In the genomic region with DNA sequence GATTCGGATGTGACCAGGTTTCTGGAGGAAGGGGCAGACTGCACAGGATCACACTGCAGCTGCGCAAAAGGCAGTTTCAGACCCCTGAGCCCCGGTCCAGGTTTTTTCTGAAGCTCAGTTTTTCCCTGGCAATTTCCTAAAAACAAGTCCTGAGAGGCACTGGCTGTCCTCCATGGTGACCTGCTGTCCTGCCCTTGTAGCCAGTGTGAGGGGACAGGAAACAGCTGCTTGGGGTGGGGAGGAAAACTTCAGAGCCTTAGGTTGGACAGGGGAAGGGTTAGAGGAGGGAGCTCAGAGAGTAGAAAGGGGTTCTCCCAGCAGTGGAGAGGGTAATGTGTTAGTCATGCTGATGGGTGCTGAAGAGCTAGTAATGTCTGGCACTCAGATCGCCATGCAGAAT, we compare ENCODE assay signal across 10 mouse cellular contexts. TPM values are rescaled to one million over a fixed set of nuclear protein-coding genes. Genes with fewer than 3 reads are reported as not detected.
A peak's percentile ranks its signal among the peaks of the same experiment; 100 is the strongest.
DNase-seq lines count a peak whose midpoint lies in the region; ATAC-seq and TF ChIP-seq lines count a peak whose summit lies in the region.
"Had no signal": no experiment of that assay in that cellular context is flagged by ENCODE, and none has a peak within 500 bp of the region (broad histone marks: within the 10 kb centered on the region; RNA-seq: fewer than 3 reads in every experiment).

No protein-coding gene starts in this region.

- H3K79me2 ChIP-seq in liver, adult 2 months (ENCODE audit: control insufficient read depth, insufficient read depth, low read length), result no peaks in the 10 kb centered on the region

- peaks cover 3% of the 10 kb centered on the region for H3K4me1 ChIP-seq in liver, adult 2 months (ENCODE audit: control insufficient read depth, insufficient read depth, low read length)
- H3K4me1 ChIP-seq in heart, embryonic 13.5 days, result peaks cover 45% of the 10 kb centered on the region

- no peaks in the 10 kb centered on the region for H3K27me3 ChIP-seq in liver, adult 2 months (ENCODE audit: control insufficient read depth, insufficient read depth, low read length)
- H3K27me3 ChIP-seq in heart, embryonic 13.5 days (replicated peaks), result peaks cover 44% of the 10 kb centered on the region
- H3K27me3 ChIP-seq: hindbrain, embryonic 15.5 days had no signal

- no peak overlapping the region for H3K9ac ChIP-seq in liver, adult 2 months (ENCODE audit: low read depth, low read length)
- peak overlapping the region; percentile 38; the same call in 1 of the 2 replicates for H3K9ac ChIP-seq in heart, embryonic 13.5 days
- H3K9ac ChIP-seq: hindbrain, embryonic 15.5 days; neural tube, embryonic 15.5 days had no signal

- DNase-seq in liver, adult 2 months (ENCODE audit: extremely low read depth, low read depth, low spot score), result no peak
- DNase-seq in liver, result no peak
- peak; percentile 68 to 90 for DNase-seq in kidney, postnatal 25 days
- peak; percentile 67 for DNase-seq in testis, postnatal 10 days (ENCODE audit: low spot score)
- no peak for DNase-seq in left cerebral cortex, postnatal 4 days
- no peak for DNase-seq in urinary bladder, adult 2 months (ENCODE audit: low spot score)
- DNase-seq in embryo, embryonic 10 days (ENCODE audit: low spot score), result no peak

- 61% methylated on average over 4 of the region's 4 CpGs for WGBS in liver, adult 2 months
- 50% methylated on average over 4 of the region's 4 CpGs for WGBS in heart, embryonic 13.5 days

- TF ChIP-seq CTCF in liver, adult 2 months (IDR thresholded peaks at IDR 0.05; ENCODE audit: low read depth, low read length), result no peak

- no peaks in the 10 kb centered on the region for H3K9me3 ChIP-seq in heart, embryonic 13.5 days
- H3K9me3 ChIP-seq: hindbrain, embryonic 15.5 days; neural tube, embryonic 15.5 days had no signal

- H3K36me3 ChIP-seq in liver, adult 2 months (ENCODE audit: control insufficient read depth, insufficient read depth, low read length), result no peaks in the 10 kb centered on the region
- 0 out of 2 replicates have a peak, but pooled peaks cover 6% of the 10 kb centered on the region for H3K36me3 ChIP-seq in heart, embryonic 13.5 days
- H3K36me3 ChIP-seq: hindbrain, embryonic 15.5 days; neural tube, embryonic 15.5 days had no signal

- peak overlapping the region; percentile 87 for H3K4me2 ChIP-seq in heart, embryonic 13.5 days
- H3K4me2 ChIP-seq: hindbrain, embryonic 15.5 days; neural tube, embryonic 15.5 days had no signal

- intact Hi-C loops in left cerebral cortex, postnatal 4 days (cut with DNase I), result no loop called here

- ATAC-seq in heart, embryonic 13.5 days (ENCODE audit: extremely low read depth, insufficient number of reproducible peaks, low FRiP score, low TSS enrichment), result no peak

- peak overlapping the region; percentile 70 for H3K27ac ChIP-seq in liver, adult 2 months (replicated peaks; ENCODE audit: insufficient read depth, low read depth, low read length)
- H3K27ac ChIP-seq in heart, embryonic 13.5 days (replicated peaks), result peak overlapping the region; percentile 13; the same call in 1 of the 2 replicates
- H3K27ac ChIP-seq: hindbrain, embryonic 15.5 days; neural tube, embryonic 15.5 days had no signal

- H3K4me3 ChIP-seq in liver, adult 2 months (ENCODE audit: insufficient read depth, low read depth, low read length), result no peak overlapping the region
- peak overlapping the region; percentile 2; the same call in 1 of the 2 replicates for H3K4me3 ChIP-seq in heart, embryonic 13.5 days
- H3K4me3 ChIP-seq: hindbrain, embryonic 15.5 days; neural tube, embryonic 15.5 days had no signal

- no peak for TF ChIP-seq POLR2A in liver, adult 2 months (IDR thresholded peaks at IDR 0.05; ENCODE audit: extremely low read depth, insufficient read depth, low read length)

RNA-seq across cellular contexts. Expression of gene Kank3, which starts 2.7 kb away (rescaled TPM):
- 6.0 and 7.3 TPM in 2 replicates for total RNA-seq in liver, adult 2 months (2014; rRNA removed)
- polyA plus RNA-seq in liver, adult 2 months (2012; rRNA removed), result 9.5 and 13.4 TPM in 2 replicates
- polyA plus RNA-seq in heart, embryonic 13.5 days (2015; fragmentation: Nextera tagmentation; extraction: Ambion mirVana), result 40.0 and 47.0 TPM in 2 replicates
- total RNA-seq in left cerebral cortex, postnatal 4 days (2021), result 10 to 100 TPM; 38.6 to 44.1 TPM
- 65.6 and 79.0 TPM in 2 replicates for polyA plus RNA-seq in urinary bladder, adult 2 months (2012; rRNA removed)

RNA-seq across cellular contexts. Expression of gene Rps28, which starts 11.4 kb away (rescaled TPM):
- total RNA-seq in liver, adult 2 months (2014; rRNA removed), result 275 and 294 TPM in 2 replicates
- polyA plus RNA-seq in liver, adult 2 months (2012; rRNA removed), result 374 and 500 TPM in 2 replicates
- 570 and 648 TPM in 2 replicates for polyA plus RNA-seq in heart, embryonic 13.5 days (2015; fragmentation: Nextera tagmentation; extraction: Ambion mirVana)
- 1,000 to 10,000 TPM; 1,155 to 1,182 TPM for total RNA-seq in left cerebral cortex, postnatal 4 days (2021)
- 1,557 and 1,878 TPM in 2 replicates for polyA plus RNA-seq in urinary bladder, adult 2 months (2012; rRNA removed)

RNA-seq across cellular contexts. Expression of gene Ndufa7, which starts 11.4 kb away (rescaled TPM):
- total RNA-seq in liver, adult 2 months (2014; rRNA removed), result 214 and 217 TPM in 2 replicates
- polyA plus RNA-seq in liver, adult 2 months (2012; rRNA removed), result 372 and 457 TPM in 2 replicates
- polyA plus RNA-seq in heart, embryonic 13.5 days (2015; fragmentation: Nextera tagmentation; extraction: Ambion mirVana), result 527 and 576 TPM in 2 replicates
- total RNA-seq in left cerebral cortex, postnatal 4 days (2021), result 100 to 1,000 TPM; 214 to 232 TPM
- 307 and 382 TPM in 2 replicates for polyA plus RNA-seq in urinary bladder, adult 2 months (2012; rRNA removed)

RNA-seq across cellular contexts. Expression of gene Cd320, which starts 29.9 kb away (rescaled TPM):
- 7.1 and 7.5 TPM in 2 replicates for total RNA-seq in liver, adult 2 months (2014; rRNA removed)
- 13.0 and 16.9 TPM in 2 replicates for polyA plus RNA-seq in liver, adult 2 months (2012; rRNA removed)
- polyA plus RNA-seq in heart, embryonic 13.5 days (2015; fragmentation: Nextera tagmentation; extraction: Ambion mirVana), result 48.1 and 50.0 TPM in 2 replicates
- 10 to 100 TPM; 21.6 to 25.4 TPM for total RNA-seq in left cerebral cortex, postnatal 4 days (2021)
- polyA plus RNA-seq in urinary bladder, adult 2 months (2012; rRNA removed), result 21.4 and 21.5 TPM in 2 replicates

RNA-seq across cellular contexts. Expression of gene Angptl4, which starts 31.4 kb away (rescaled TPM):
- 129 and 142 TPM in 2 replicates for total RNA-seq in liver, adult 2 months (2014; rRNA removed)
- polyA plus RNA-seq in liver, adult 2 months (2012; rRNA removed), result 28.1 and 49.5 TPM in 2 replicates
- polyA plus RNA-seq in heart, embryonic 13.5 days (2015; fragmentation: Nextera tagmentation; extraction: Ambion mirVana), result 17.0 and 17.8 TPM in 2 replicates
- 10 to 100 TPM in 1 of 2 experiments, 1 to 10 TPM in 1; 9.7 to 10.8 TPM for total RNA-seq in left cerebral cortex, postnatal 4 days (2021)
- polyA plus RNA-seq in urinary bladder, adult 2 months (2012; rRNA removed), result 7.7 and 11.3 TPM in 2 replicates

Comparison
In these comparisons a context has a peak if more than half of its experiments do, and no peak if none do; other contexts are left out.
1. DNase-seq: peak in kidney, postnatal 25 days (2 of 2) and testis, postnatal 10 days (single experiment); none in liver, adult 2 months (single experiment), liver (single experiment), left cerebral cortex, postnatal 4 days (single experiment), urinary bladder, adult 2 months (single experiment) and embryo, embryonic 10 days (single experiment).